Mouse (Mus musculus): ENCODE results near the gene Lipe.

Gene Lipe

GRCm38 (mm10) chr7:25398610-25399009 is at the start of gene Lipe:
TSS of gene Lipe (minus strand) at chr7:25398710.
- in situ Hi-C loops (cut with MseI, MboI), result no loop called here

GRCm38 (mm10) chr7:25440816-25441153 is 42.3 kb upstream of the Lipe start:
- in situ Hi-C loops (cut with MseI, MboI), result no loop called here

- in situ Hi-C loops (cut with MseI, MboI), result no loop called here
These were observed 41.7 kb upstream of the Lipe start for GRCm38 (mm10) chr7:25439978-25440815.

GRCm38 (mm10) chr7:25439124-25439822 is 40.8 kb upstream of the Lipe start:
- in situ Hi-C loops (cut with MseI, MboI), result no loop called here

GRCm38 (mm10) chr7:25436704-25437103 is 38.2 kb upstream of the Lipe start:
- in situ Hi-C loops (cut with MseI, MboI), result no loop called here

- in situ Hi-C loops (cut with MseI, MboI), result no loop called here
These were observed 37.7 kb upstream of the Lipe start for GRCm38 (mm10) chr7:25436226-25436625.

GRCm38 (mm10) chr7:25435546-25435851 is 37.0 kb upstream of the Lipe start:
- in situ Hi-C loops (cut with MseI, MboI), result no loop called here

GRCm38 (mm10) chr7:25434654-25435545 is 36.4 kb upstream of the Lipe start:
- in situ Hi-C loops (cut with MseI, MboI), result no loop called here

- in situ Hi-C loops (cut with MseI, MboI), result no loop called here
These were observed 35.5 kb upstream of the Lipe start for GRCm38 (mm10) chr7:25433781-25434560.

- in situ Hi-C loops (cut with MseI, MboI), result no loop called here
These were observed 34.6 kb upstream of the Lipe start for GRCm38 (mm10) chr7:25433007-25433541.

GRCm38 (mm10) chr7:25432381-25432780 is 33.9 kb upstream of the Lipe start:
- in situ Hi-C loops (cut with MseI, MboI), result no loop called here

- in situ Hi-C loops (cut with MseI, MboI), result loop anchor here (5.0 to 10.0 kb wide), 3 partner anchors 52 to 175 kb away; no protein-coding TSS in a partner anchor
These were observed 31.6 kb upstream of the Lipe start for GRCm38 (mm10) chr7:25429886-25430784.

- in situ Hi-C loops (cut with MseI, MboI), result loop anchor here (5.0 to 10.0 kb wide), 3 partner anchors 54 to 176 kb away; no protein-coding TSS in a partner anchor
These were observed 29.8 kb upstream of the Lipe start for GRCm38 (mm10) chr7:25428321-25428720.

- in situ Hi-C loops (cut with MseI, MboI), result loop anchor here (5.0 to 10.0 kb wide), 3 partner anchors 55 to 178 kb away; no protein-coding TSS in a partner anchor
These were observed 28.6 kb upstream of the Lipe start for GRCm38 (mm10) chr7:25427144-25427543.

GRCm38 (mm10) chr7:25426380-25426779 is 27.9 kb upstream of the Lipe start:
- in situ Hi-C loops (cut with MseI, MboI), result loop anchor here (5.0 to 10.0 kb wide), 3 partner anchors 56 to 178 kb away; no protein-coding TSS in a partner anchor

GRCm38 (mm10) chr7:25424429-25424828 is 25.9 kb upstream of the Lipe start:
- in situ Hi-C loops (cut with MseI, MboI), result loop anchor here in 1 of 2 experiments (10.0 kb wide), 1 partner anchor 180 kb away; no protein-coding TSS in a partner anchor

- in situ Hi-C loops (cut with MseI, MboI), result loop anchor here in 1 of 2 experiments (10.0 kb wide), 1 partner anchor 182 kb away; no protein-coding TSS in a partner anchor
These were observed 23.9 kb upstream of the Lipe start for GRCm38 (mm10) chr7:25422286-25422841.

GRCm38 (mm10) chr7:25419943-25420342 is 21.4 kb upstream of the Lipe start:
- in situ Hi-C loops (cut with MseI, MboI), result loop anchor here in 1 of 2 experiments (10.0 kb wide), 1 partner anchor 185 kb away; no protein-coding TSS in a partner anchor

- in situ Hi-C loops (cut with MseI, MboI), result no loop called here
These were observed 21.0 kb upstream of the Lipe start for GRCm38 (mm10) chr7:25419536-25419935.

All from mouse trophoblast stem cell (cell line).